Mouse (Mus musculus): ENCODE data around the gene Cyp4a32.

DNA sequence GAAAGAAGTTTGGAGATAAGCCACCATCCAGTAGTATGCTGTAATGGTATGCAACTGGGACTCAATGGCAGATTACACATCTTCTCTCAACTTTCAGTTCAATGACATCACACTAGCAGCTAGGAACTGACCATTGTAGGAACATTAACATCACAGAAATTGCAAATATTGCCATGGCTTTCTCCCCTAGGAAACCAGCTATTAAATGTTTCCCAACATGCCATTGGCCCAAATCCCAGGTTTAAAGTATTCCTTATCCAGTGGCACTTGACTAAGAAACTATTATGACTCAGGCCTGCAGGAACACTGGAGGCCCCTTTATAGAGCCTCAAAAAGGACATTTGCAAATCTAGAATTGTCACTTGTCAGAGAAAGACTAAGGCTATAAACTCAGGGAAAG is 48.6 kb downstream of the Cyp4a32 start:
- TF ChIP-seq CTCF (IDR thresholded peaks at IDR 0.05): no peak
- TF ChIP-seq POLR2A (IDR thresholded peaks at IDR 0.05; ENCODE audit: insufficient read depth, low read depth, low read length): no peak
- TF ChIP-seq EP300 (IDR thresholded peaks at IDR 0.05; ENCODE audit: insufficient read depth, low read depth, low read length): no peak

All from heart, adult 2 months (tissue).